Mouse (Mus musculus) erythroblast, adult 5-6 weeks (primary cell): ENCODE results near the gene Cfap157. TPM values are rescaled to one million over a fixed set of nuclear protein-coding genes. Genes with fewer than 3 reads are reported as not detected.

Experiments
- ATAC-seq: replicated peaks from 2 replicates; pipeline ENCODE4 v1.8.0; 2016; ENCODE audit warnings: moderate number of reproducible peaks, mild to moderate bottlenecking, moderate TSS enrichment, inconsistent platforms; ENCODE audit not compliant: poor library complexity, low FRiP score, severe bottlenecking
- total RNA-seq, 2 experiments: library from RNA; stranded (forward) in 1 of 2; stranded (reverse) in 1 of 2; fragments of 150-400 nt in 1 of 2; fragments of 200-764, 138-1000 nt in 1 of 2; gene quantifications; 2 replicates each; pipeline versions ENCODE4 v1.2.3 to v1.2.4; 2015 to 2017; ENCODE audit warnings: low replicate concordance in 2 of 2

The Cfap157 gene
- total RNA-seq, 2 experiments from 2014 or later: not detected

DNA sequence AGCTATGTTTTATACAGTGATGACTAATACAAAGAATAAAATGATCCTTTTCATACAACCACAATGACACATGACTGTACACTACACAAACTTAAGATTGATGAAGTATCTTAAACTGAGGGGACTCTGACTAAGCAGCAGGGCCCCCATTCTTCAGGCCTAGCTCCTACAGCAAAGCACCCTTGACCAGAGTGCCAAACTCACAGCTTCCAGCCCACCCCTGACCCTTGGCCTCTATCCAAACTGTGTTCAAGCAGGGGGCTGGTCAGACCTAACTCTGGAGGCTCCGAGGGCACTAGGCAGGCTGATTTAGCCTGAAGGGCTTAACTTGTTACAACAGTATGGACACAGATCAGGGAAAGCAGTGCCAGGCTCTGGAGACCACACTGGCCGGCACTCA lies 4.4 kb upstream of the Cfap157 start:
- ATAC-seq: no peak

DNA sequence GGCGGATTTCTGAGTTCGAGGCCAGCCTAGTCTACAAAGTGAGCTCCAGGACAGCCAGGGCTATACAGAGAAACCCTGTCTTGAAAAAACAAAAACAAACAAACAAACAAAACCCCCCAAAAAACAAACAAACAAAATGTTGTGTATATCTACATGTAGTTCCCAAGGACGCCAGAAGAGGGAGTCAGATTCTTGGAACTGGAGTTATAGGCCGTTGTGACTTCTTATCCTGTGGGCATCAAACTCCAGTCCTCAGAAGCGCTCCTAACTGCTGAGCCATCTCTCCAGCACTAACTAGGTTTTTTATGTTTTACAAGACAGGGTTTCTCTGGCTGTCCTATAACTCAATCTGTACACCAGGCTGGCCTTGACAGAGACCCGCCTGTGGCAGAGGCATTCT lies 2.9 kb upstream of the Cfap157 start:
- ATAC-seq: no peak

DNA sequence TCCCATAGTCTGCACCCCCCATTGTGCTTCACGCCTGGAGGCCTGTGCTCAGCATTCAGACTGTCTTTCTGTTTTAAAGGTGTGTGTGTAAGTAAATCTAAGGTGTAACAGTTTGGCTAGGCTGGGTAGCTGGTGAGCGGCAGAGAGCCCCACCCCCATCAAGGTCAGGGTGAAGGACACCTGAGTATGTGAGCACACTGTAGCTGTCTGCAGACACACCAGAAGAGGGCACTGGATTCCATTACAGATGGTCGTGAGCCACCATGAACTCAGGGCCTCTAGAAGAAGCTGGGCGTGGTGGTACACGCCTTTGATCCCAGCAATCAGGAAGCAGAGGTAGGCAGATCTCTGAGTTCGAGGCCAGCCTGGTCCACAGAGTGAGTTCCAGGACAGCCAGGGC lies 2.5 kb downstream of the Cfap157 start:
- no peak for ATAC-seq

DNA sequence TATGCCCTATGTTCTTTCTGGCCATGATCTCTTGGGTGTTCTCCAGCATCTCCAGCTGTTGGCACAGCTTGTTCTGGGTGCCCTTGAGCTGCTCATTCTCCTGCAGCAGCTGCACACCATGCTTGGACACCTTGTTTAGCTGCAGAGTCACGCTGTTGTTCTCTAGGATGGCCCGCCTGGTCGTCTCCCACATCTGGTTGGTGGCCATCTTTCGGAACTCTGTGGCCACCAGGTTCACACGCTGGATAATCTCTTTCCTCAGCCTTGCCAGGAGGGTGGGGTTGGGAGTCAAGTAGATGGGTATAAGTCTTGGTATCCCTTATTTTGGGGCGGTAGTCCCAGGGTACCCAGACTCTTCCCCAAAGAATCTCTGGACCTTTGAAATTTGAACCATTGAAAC lies 4.5 kb downstream of the Cfap157 start:
- no peak for ATAC-seq

DNA sequence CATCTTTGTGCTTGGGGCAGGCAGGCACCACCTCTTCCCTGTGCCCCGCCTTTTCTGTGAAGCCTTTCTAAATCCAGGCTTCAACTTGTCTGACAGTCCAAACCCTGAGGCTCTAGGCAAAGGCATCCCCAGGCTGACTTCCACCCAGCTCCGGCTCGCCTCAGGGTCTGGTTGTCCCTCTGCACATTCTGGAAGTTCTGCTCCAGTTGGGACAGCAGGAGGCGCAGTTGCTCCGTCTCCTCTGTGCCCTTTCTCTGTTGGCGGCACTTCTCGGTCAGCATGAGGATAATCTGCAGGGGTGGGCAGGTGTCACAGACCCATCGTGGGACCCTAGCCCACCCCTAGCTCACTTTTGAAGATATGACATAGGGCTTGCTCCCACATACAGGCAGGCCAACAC lies 5.1 kb downstream of the Cfap157 start:
- no peak for ATAC-seq

DNA sequence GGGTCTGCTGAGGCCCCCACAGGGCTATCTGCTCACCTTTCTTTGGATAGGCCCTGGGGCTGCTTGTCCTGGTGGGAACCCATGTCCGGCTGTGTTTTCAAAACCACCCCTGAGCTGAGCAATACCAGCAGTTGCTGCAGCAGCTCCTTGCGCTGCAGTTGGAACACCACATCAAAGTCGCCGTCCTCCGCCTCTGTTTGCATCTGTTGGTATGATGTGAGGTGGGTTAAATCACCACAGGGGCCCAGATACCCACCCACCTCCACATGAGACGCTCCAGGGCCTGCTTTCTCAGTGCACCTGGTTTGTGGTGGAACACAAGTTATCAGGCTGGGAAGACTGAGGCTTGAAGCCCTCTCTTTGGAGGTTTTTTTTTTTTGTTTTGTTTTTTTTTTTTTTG lies 6.1 kb downstream of the Cfap157 start:
- ATAC-seq: no peak

DNA sequence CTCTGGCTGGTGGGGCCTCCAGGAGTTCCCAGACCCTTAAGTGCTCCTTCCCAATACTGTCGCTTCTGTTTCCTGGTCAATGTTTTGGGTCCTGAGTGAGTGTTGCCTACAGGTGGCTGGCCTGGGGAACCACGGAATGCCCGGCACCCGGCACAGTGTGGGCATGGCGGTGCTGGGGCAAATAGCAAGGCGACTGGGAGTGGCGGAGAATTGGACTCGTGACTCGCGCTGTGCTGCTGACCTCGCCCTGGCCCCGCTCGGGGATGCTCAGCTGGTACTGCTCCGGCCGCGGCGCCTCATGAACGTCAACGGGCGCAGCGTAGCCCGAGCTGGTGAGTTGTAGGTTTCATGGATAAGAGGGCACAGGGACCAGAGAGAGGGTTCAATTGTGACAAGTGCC lies 8.0 kb downstream of the Cfap157 start:
- ATAC-seq: 0 out of 2 replicates have a peak, but pooled peaks have one; percentile 21

DNA sequence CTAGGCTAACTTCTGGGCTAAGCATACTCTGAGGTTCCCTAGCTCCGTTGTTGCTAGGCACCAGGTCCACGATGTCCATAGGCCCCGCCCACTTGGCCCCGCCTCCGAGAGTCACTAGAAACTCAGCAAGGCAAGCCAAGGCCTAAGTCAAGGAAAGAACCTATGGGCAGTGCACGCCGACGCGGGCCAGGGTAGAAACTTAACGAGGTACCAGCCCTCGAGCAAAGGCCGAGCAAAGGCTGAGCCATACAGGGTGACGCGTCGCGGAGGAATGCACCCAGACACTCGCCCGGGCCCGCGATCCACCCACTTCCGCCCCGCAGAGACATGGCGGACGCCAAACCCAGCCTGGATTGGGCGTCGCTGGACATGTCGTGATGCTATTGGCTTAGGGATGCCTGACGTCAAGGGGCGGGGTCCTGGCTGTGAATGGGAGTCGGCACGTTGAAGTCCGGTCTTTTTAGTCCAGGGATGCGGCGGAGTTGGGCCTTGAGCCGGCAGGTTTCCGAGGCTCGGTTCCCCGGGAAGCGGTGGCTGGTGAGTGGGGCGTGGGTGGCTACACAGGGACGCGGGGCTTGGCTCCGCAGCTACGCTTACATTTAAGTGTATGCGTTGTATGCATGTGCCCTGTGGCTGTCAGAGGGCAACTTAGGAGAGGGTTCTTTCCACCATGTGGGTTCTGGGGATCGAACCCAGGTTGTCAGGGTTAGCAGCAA lies 8.7 kb downstream of the Cfap157 start, which contains the start of the genes Ttc16 and Ptrh1:
Ttc16 (minus strand) TSS at position 275 of the 716 bp plus-strand sequence.
Ptrh1 (plus strand) TSS at position 428 of the 716 bp plus-strand sequence.
- ATAC-seq: peak; percentile 94

DNA sequence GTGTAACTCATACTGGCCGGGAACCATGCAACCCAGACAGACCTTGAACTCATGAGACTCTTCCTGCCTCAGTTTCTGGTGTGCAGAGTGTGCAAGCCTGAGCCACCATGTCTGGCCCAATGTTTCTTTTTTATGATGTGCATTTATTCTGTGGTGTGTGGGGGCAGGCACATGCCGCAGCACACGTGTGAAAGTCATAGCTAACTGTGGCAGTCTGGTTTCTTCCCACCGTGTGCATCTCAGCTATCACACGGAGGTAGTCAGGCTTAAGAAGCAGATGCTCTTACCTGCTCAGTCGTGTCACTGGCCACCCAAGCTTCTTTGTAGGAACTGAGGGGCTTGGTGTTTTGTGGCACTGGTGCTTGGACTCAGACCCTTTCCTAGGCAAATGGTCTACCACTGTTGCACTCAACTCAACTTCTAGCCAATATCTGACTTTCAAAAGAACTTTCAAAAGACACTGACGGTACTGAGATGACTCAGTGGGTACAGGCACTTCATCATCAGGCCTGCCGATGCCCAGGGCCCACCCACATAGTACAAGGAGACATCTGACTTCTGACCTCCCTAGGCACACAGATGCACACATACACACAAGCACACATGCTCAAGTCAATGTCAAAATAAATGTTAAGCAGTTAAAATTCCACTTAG lies 11.5 kb downstream of the Cfap157 start:
- ATAC-seq: no peak

DNA sequence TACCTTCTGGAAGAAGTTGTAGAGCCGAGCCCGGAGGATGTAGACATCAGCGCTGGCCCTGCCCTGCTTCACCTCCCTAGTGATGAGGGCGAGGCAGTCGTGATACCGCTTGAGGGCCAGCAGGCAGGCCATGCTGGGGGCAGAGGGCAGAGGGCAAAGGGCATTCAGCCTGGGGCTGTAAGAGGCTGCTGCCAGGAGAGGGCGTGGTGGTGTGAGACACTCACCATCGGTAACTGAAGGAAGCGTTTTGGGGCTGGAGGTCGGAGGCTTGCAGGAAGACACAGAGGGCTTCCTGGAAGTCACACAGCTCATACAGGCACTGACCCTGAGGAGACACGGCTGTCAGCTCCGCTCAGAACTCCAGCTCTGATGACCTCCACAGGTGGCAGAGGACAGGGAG lies 12.3 kb downstream of the Cfap157 start:
- ATAC-seq: no peak

DNA sequence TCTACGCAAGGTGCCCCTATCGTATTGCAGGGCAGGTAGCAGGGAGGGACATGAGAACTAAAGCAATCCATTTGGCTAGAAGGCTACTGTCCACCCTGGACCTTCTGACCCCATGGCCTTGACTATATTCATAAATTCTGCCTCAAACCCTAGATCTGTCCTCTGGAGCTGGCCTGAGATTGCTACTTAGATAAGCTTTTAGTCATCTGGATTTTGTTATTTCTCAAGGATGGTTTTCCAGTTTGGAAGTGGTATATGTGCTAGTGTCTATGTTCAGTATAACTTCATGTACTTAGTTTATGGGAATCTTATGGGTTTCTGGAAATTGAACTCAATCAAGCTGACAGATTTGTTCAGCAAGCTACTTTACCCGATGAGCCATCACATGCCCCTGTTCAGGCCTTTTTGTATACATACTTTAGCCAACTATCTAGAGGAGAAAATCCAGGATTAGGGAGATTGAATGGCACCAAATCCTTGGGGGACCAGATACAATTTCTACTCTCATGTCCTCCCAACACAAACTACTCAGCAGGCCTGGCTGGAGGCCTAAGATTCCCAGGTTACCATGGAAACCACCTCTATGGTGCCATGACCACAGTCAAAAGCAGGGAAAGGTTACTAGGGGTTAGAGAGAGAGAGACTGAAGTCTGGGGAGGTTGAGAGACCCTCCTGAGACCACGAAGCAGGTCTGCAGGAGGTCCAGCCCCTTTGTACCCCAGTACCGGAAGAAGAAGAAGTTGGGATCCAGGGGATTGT lies 14.7 kb downstream of the Cfap157 start:
- no peak for ATAC-seq

DNA sequence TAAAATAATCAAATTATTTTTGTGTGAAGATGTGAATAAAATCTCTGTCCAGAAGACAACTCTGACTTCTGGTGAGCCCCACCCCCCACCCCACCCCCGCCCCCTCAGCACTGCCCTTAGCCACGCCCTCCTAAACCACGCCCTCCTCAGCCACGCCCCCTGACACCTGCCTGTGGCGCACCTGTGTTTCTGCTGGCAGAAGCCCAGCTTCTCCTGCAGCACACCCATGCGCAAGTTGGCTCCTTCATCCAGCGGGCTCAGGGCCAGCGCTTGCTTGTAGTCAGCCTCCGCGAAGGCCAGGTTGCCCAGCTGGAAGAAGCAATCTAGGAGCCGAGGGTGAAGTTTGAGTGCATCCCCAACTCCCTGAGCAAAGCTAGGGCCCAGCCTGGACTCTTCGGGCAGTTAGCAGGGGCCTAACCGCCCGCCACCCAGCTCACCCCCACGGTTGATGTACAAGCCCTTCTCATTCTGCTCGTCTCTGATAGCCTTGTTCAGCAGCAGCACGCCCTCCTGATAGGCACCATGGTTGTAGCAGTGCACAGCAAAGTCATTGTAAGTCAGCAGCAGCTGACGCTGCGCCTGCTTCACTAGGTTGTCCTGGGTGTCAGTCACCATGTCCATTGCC lies 15.5 kb downstream of the Cfap157 start:
- no peak for ATAC-seq

DNA sequence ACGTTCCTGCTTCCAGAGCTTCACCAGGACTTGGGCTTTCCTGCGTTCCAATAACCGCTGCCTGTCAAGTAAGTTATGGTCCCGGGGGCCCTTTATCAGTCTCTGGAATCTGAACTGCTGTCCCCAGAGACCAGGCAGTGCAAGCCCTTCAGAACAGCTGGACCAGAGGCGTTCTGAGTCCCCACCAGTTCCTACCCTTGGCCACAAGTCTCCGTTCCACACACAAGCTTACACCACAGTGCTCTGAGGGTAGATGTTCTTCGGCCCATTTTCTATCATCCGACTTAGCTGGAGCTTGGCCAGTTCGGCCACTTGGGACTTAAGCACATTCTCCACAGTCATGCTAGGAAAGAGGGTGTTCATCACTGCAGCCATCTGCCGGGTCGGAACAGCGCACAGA lies 17.0 kb downstream of the Cfap157 start:
- no peak for ATAC-seq

DNA sequence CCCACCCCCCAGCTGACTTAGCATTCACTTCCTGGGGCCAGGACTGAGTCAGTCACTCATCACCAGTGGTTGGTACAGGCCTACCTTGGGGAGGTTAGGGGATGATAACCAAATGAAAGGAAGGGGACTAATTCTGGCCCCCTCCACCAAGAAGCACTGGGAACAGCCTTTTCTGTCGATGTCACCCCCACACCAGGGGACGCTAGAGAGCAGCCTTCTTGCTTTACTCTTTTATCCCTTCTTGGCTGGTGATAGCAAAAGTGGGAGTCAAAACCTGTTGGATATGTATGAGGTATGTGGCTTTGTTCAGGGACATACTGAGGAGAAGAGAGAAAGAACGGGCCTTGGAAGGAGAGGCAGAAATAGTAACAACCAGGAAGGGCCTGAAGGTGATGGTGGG lies 20.9 kb downstream of the Cfap157 start:
- no peak for ATAC-seq

DNA sequence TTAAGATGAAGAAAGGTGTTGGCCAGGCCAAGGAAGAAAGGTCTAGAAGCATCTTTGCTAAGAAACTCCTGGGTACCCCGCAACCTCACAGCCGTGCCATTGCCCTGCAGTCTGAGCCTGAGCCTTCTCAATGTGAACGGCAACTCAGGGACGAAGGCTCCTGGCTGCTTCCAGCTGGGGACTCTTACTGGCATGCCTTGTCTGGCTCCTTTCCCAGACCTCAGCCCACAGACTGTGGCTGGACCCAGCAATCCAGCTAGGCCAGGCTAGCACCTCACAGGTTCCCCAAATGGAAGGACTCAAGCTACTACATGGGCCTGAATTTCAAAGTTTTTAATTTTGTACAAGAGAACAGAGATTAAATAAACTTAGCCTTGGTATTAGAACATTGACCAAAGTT lies 22.4 kb downstream of the Cfap157 start:
- ATAC-seq: no peak

DNA sequence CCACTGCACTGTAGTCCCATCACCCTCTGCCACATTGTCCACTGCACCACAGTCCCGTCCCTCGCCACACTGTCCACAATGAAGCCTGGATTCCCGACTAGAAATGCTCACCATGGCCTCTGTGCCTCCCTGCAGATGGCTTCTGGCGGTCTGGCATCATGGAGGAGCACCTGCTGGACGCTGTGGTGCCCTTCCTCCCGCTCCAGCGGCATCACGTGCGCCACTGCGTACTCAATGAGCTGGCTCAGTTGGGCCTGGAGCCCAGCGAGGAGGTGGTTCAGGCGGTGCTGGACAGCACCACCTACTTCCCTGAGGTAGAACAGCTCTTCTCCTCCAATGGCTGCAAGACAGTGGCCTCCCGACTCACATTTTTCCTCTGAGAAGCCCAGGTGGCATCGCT lies 22.9 kb downstream of the Cfap157 start:
- ATAC-seq: no peak

DNA sequence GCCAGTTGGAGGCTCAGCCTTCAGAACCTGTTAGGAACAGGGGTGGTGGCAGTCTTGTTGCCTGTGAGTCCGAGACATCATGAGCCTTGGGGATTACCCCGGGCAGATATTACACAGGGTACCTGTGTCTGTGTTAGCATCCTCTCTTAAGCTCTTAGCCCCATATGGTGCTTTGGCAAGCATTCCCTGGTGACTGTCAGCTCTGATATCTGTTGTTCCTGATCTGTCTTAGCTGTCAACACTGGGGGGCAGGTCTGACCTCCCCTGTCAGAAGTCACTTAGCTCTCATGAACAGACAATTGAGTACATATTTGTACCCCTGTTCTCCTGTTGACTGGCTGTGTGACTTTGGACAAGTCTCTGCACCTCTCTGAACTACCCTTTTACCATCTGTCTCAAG lies 25.2 kb downstream of the Cfap157 start:
- ATAC-seq: no peak

DNA sequence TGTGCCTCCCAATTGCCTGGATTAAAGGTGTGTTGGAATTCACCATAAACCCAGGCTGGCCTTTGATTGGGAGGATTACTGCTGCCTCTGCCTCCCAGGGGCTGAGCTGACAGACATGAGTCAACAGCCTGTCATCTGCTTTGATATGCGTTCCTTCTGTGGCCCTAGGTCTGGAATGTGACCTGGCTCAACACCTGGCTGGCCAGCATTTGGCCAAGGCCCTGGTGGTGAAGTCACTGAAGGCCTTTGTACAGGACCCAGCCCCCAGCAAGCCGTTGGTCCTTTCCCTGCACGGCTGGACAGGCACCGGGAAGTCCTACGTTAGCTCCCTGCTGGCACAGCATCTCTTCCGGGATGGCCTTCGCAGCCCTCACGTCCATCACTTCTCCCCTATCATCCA lies 25.7 kb downstream of the Cfap157 start:
- no peak for ATAC-seq

DNA sequence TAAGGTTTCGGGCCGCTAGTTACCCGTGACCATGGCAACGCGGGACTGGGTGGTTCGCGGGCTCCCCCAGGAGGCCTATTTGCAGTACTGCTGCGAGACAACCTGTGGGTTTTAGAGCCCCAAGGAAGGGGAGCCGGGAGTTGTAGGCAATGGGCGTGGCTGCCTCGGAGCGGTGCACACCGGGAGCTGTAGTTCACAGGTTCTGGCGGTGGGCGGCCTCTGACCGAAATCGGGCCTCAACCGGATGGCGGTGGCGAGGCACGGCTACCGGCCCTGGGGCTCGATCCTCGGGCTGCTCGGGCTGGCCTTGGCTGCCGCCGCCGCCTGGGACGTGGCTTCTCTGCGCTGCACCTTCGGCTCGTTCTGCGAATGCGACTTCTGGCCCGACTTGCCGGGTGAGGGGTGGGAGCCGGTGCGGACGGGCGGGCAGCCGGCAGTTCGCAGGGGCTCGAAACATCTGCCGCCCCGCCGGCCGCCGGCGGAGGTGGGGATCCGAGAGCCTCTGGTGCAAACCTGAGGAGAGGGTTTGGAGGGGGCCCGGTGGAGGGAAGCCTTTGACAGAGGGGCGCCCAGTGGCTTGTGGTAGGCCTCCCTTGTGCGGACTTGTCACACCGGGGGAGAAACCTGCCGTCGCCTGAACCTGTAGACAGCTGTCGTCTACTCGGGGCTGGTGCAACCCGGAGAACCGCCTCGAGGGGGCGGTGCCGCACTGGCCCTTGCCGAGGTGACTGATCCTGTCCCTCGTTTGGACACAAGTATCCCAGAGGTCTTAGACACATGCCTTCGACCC lies 27.0 kb downstream of the Cfap157 start, which contains the start of gene Tor2a:
Tor2a (plus strand) TSS at position 179 of the 790 bp plus-strand sequence.
- peak; percentile 95 for ATAC-seq

DNA sequence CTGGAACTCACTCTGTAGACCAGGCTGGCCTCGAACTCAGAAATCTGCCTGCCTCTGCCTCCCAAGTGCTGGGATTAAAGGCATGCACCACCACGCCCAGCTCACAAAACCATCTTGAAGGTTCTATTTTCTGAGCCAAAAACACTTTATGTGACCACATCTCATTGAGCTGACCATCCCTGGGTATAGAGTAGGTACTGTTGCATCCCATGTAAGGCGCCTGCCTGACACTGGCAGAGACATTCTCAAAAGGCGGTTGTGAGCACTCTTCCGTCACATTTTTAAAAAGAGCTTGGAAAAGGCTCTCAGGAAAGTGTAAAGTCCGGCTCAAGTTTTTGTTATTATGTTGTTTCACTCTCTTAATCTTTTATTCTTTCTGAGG lies 27.6 kb downstream of the Cfap157 start:
- peak; percentile 12 for ATAC-seq
